Mouse (Mus musculus): ENCODE measurements around the gene Med12l. TPM values are rescaled to one million over a fixed set of nuclear protein-coding genes. Genes with fewer than 3 reads are reported as not detected.

Med12l gene
- polyA plus RNA-seq, 1 experiment: 11.7 TPM

DNA sequence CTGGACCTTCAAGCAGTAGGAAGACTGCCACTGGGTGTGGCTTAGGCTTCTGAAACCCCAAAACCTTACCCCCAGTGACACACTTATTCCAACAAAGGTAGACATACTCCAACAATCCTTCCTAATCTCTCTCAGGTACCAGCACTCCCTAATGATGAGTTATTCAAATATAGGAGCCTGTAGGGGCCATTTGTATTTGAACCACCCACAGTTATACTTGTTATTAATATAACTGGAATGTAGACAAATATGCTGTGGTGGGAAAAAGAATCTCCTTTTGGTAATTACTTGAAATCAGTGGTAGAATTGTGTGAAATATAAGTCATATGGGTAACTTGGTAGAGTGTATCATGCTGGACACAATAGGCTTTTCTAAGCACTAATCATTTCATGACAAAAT is 273.0 kb downstream of the Med12l start:
- Histone ChIP-seq H3K4me1 (ENCODE audit: control insufficient read depth, insufficient read depth, low read length) (no peaks in the 10 kb centered on the region), H3K9me3 (replicated peaks; ENCODE audit: control insufficient read depth, insufficient read depth, low read length, poor library complexity, severe bottlenecking) (no peaks in the 10 kb centered on the region), H3K9ac (ENCODE audit: low read depth, poor library complexity, severe bottlenecking) (no peak overlapping the region), H3K27me3 (ENCODE audit: control insufficient read depth, insufficient read depth, low read length, poor library complexity, severe bottlenecking) (no peaks in the 10 kb centered on the region), H3K36me3 (ENCODE audit: control insufficient read depth, insufficient read depth, low read length, poor library complexity, severe bottlenecking) (no peaks in the 10 kb centered on the region; the same call in 1 of the 2 replicates), H3K27ac (ENCODE audit: insufficient read depth, low read length) (no peak overlapping the region), H3K4me3 (ENCODE audit: low read depth, low read length) (no peak overlapping the region)
- TF ChIP-seq CTCF (IDR thresholded peaks at IDR 0.05; ENCODE audit: low read depth, low read length): no peak

DNA sequence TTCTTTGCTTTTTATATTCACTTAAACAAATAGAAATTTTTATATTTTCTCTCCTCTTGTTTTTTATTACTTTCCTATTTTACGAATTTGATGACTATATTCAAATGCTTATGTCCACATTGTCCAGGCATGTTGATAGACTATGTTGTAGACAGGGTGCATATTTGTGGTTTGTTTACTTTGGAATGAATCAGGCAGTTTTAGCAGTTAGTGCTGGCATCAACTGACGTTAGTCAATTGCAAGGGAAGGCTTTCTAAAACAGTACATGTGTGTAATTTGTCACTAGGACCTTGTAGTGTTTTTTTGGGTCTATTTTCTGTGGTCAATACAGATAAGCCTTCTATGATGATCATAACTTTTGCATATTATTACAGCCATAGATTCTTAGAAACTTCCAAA is 284.9 kb downstream of the Med12l start:
- no peaks in the 10 kb centered on the region for H3K36me3 ChIP-seq (ENCODE audit: control insufficient read depth, insufficient read depth, low read length, poor library complexity, severe bottlenecking)
- H3K9me3 ChIP-seq (replicated peaks; ENCODE audit: control insufficient read depth, insufficient read depth, low read length, poor library complexity, severe bottlenecking): peaks cover 4% of the 10 kb centered on the region
- H3K4me3 ChIP-seq (ENCODE audit: low read depth, low read length): no peak overlapping the region
- no peak overlapping the region for H3K27ac ChIP-seq (ENCODE audit: insufficient read depth, low read length)
- H3K9ac ChIP-seq (ENCODE audit: low read depth, poor library complexity, severe bottlenecking): no peak overlapping the region
- TF ChIP-seq EP300 (IDR thresholded peaks at IDR 0.05; ENCODE audit: insufficient read depth, low read depth, low read length): no peak
- TF ChIP-seq CTCF (IDR thresholded peaks at IDR 0.05; ENCODE audit: low read depth, low read length): no peak
- TF ChIP-seq POLR2A (IDR thresholded peaks at IDR 0.05; ENCODE audit: insufficient read depth, low read length): no peak
- no peaks in the 10 kb centered on the region for H3K27me3 ChIP-seq (ENCODE audit: control insufficient read depth, insufficient read depth, low read length, poor library complexity, severe bottlenecking)
- no peaks in the 10 kb centered on the region for H3K4me1 ChIP-seq (ENCODE audit: control insufficient read depth, insufficient read depth, low read length)

DNA sequence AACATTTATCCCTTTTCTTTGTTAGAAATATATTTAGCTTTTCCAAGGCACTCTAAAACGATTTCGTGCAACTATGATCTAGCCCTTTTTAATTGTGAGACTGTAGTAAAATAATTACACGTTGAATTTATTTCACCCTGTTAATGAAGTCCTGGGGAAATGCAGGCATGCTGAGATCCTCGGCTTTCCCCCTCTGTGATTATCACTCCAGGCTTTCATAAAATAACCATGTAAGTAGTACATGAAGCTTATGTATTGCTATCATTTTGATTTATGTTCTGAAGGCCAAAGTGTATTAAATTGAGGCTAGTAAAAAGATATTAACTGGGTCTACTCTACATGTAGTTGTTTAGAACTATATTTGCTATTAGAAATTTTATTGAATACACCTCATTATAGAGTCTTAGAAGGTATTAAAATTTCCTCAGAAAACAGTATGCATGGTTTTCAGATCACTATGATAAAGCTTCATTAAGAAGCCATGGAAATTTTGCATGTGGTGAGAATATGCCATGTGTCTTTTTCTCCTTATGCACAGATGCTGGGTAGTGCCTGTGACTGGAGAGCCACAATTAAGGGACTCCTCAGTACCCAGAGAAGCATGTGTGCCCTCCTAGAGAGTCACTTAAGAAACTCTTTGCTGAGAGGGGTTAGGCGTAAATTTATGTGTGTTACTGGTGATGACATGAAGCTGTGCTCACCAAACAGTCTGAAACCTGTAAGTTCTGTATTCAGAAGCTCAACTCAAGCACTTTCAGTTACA is 288.0 kb downstream of the Med12l start:
- Histone ChIP-seq H3K36me3 (ENCODE audit: control insufficient read depth, insufficient read depth, low read length, poor library complexity, severe bottlenecking) (no peaks in the 10 kb centered on the region), H3K4me1 (ENCODE audit: control insufficient read depth, insufficient read depth, low read length) (no peaks in the 10 kb centered on the region), H3K9ac (ENCODE audit: low read depth, poor library complexity, severe bottlenecking) (no peak overlapping the region), H3K9me3 (replicated peaks; ENCODE audit: control insufficient read depth, insufficient read depth, low read length, poor library complexity, severe bottlenecking) (no peaks in the 10 kb centered on the region), H3K4me3 (ENCODE audit: low read depth, low read length) (no peak overlapping the region), H3K27me3 (ENCODE audit: control insufficient read depth, insufficient read depth, low read length, poor library complexity, severe bottlenecking) (no peaks in the 10 kb centered on the region), H3K27ac (ENCODE audit: insufficient read depth, low read length) (no peak overlapping the region)
- TF ChIP-seq POLR2A (IDR thresholded peaks at IDR 0.05; ENCODE audit: insufficient read depth, low read length): no peak
- no peak for TF ChIP-seq EP300 (IDR thresholded peaks at IDR 0.05; ENCODE audit: insufficient read depth, low read depth, low read length)
- no peak for TF ChIP-seq CTCF (IDR thresholded peaks at IDR 0.05; ENCODE audit: low read depth, low read length)

DNA sequence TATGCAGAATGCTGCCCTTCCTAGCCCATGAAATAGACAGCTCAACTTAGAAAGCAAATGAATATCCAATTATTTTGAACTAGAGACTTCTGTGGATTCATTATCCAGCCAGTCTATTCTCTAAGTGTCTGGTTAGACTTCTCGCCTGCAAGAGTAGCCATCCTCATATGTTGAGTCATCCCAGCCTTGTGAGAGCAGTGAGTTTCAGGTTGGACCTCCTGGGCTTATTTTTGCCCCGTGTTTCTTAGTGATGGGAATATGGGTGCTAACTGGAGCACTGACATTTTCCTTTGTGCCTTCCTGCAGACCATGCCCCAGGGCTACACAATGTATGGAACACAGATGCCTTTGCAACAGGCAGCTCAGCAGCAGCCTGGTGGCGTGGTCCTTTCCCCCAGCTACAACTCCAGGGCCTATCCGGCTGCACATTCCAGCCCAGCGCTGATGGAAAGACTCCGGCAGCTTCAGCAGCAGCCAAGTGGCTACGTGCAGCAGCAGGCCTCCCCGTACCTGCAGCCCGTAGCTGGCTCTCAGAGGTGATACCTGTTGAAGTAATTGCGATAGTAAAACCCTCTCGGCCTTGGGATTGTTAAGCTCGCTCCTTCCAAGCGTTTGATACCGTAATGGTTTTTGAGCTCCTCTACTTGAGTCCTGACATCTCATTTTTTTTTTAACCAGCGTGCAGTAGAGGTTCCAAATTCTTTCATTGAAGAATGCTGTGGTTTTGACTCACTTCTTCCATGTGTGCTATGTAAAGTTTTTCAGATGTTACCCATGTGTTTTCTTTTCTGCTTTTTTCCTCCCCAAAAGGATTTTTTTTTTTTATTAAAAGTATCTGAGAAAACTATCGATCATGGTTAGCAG is 290.3 kb downstream of the Med12l start:
- Histone ChIP-seq H3K4me3 (ENCODE audit: low read depth, low read length) (no peak overlapping the region), H3K36me3 (ENCODE audit: control insufficient read depth, insufficient read depth, low read length, poor library complexity, severe bottlenecking) (no peaks in the 10 kb centered on the region), H3K9ac (ENCODE audit: low read depth, poor library complexity, severe bottlenecking) (no peak overlapping the region), H3K27me3 (ENCODE audit: control insufficient read depth, insufficient read depth, low read length, poor library complexity, severe bottlenecking) (no peaks in the 10 kb centered on the region), H3K4me1 (ENCODE audit: control insufficient read depth, insufficient read depth, low read length) (no peaks in the 10 kb centered on the region), H3K27ac (ENCODE audit: insufficient read depth, low read length) (no peak overlapping the region), H3K9me3 (replicated peaks; ENCODE audit: control insufficient read depth, insufficient read depth, low read length, poor library complexity, severe bottlenecking) (no peaks in the 10 kb centered on the region)
- no peak for TF ChIP-seq POLR2A (IDR thresholded peaks at IDR 0.05; ENCODE audit: insufficient read depth, low read length)
- no peak for TF ChIP-seq CTCF (IDR thresholded peaks at IDR 0.05; ENCODE audit: low read depth, low read length)
- no peak for TF ChIP-seq EP300 (IDR thresholded peaks at IDR 0.05; ENCODE audit: insufficient read depth, low read depth, low read length)

DNA sequence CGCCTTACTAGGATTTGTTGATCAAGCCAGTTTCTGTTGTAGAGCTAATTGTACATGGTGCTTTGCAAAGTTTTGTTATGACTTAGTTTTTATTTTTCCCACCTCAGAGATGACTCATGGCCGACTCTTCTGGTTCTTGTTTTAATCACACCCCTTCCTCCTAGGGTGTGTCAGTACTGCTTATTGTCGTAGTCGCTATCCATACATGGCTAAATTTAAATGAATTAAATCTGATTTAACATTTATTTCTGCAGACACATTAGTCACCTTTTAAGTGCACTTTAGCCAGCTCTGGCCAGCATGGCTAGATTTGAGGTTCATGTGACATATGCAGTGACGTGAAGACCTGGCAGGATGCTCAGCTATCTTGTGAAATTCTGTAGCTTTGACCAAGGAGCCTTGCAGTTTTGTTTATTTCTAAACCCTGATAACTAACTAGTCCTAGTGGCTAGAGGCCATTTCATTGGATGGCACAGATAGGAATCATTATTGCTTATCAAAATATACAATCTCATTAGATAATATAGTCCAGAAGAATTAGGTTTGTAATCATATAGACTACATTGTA is 291.0 kb downstream of the Med12l start:
- Histone ChIP-seq H3K9ac (ENCODE audit: low read depth, poor library complexity, severe bottlenecking) (no peak overlapping the region), H3K4me1 (ENCODE audit: control insufficient read depth, insufficient read depth, low read length) (no peaks in the 10 kb centered on the region), H3K36me3 (ENCODE audit: control insufficient read depth, insufficient read depth, low read length, poor library complexity, severe bottlenecking) (no peaks in the 10 kb centered on the region), H3K9me3 (replicated peaks; ENCODE audit: control insufficient read depth, insufficient read depth, low read length, poor library complexity, severe bottlenecking) (no peaks in the 10 kb centered on the region), H3K27me3 (ENCODE audit: control insufficient read depth, insufficient read depth, low read length, poor library complexity, severe bottlenecking) (no peaks in the 10 kb centered on the region), H3K27ac (ENCODE audit: insufficient read depth, low read length) (no peak overlapping the region), H3K4me3 (ENCODE audit: low read depth, low read length) (no peak overlapping the region)
- TF ChIP-seq EP300 (IDR thresholded peaks at IDR 0.05; ENCODE audit: insufficient read depth, low read depth, low read length): no peak
- TF ChIP-seq CTCF (IDR thresholded peaks at IDR 0.05; ENCODE audit: low read depth, low read length): no peak

DNA sequence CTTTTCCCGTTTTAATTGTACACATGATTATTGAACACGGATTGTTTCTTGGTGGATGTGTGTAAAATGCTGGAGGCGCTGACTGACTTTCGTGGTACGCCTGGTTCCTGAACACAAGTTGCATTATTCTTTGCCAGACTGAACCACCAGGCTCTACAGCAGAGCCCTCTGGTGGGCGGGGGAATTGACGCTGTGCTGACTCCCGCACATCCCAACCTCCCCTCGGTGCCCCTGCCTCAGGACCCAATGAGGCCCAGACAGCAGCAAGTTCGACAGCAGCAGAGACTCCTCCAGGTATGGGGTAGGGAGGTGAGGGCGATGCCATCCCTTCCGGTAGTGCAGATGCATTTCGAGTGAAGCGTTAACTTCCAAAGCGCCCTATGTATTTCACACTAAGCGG is 292.0 kb downstream of the Med12l start:
- H3K4me3 ChIP-seq (ENCODE audit: low read depth, low read length): no peak overlapping the region
- no peak overlapping the region for H3K9ac ChIP-seq (ENCODE audit: low read depth, poor library complexity, severe bottlenecking)
- H3K27me3 ChIP-seq (ENCODE audit: control insufficient read depth, insufficient read depth, low read length, poor library complexity, severe bottlenecking): no peaks in the 10 kb centered on the region
- no peaks in the 10 kb centered on the region for H3K9me3 ChIP-seq (replicated peaks; ENCODE audit: control insufficient read depth, insufficient read depth, low read length, poor library complexity, severe bottlenecking)
- no peaks in the 10 kb centered on the region for H3K36me3 ChIP-seq (ENCODE audit: control insufficient read depth, insufficient read depth, low read length, poor library complexity, severe bottlenecking)
- TF ChIP-seq CTCF (IDR thresholded peaks at IDR 0.05; ENCODE audit: low read depth, low read length) (peak; percentile 11), POLR2A (IDR thresholded peaks at IDR 0.05; ENCODE audit: insufficient read depth, low read length) (no peak)
- H3K27ac ChIP-seq (ENCODE audit: insufficient read depth, low read length): no peak overlapping the region
- no peaks in the 10 kb centered on the region for H3K4me1 ChIP-seq (ENCODE audit: control insufficient read depth, insufficient read depth, low read length)
